Mouse (Mus musculus): ENCODE data around the gene Tas2r107.
"Not testable (repeated sequence)": the region's sequence is repeated elsewhere in the genome, so short reads cannot be mapped to it uniquely, and the experiment has no call there.

Tas2r107 gene

DNA sequence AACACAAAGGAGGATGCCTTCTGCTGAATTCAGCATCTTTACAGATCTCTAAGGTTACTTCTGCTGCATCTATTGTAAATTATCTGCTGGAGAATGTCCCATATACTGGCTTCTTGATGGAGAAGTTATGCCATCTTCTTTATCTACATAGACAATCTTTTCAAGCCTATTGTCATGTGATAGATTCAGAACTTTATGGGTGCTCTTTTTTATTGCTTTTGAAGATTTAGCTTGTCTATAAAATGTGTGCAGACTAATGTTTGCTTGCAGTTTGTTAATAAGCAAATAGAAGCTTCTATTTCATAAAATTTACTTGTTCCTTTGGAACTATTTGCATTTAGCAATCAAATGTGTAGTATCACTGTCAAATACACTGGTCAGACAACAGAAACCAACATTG, at the start of gene Tas2r107:
Tas2r107 (minus strand) TSS at position 101 of the 400 bp plus-strand sequence.
- no peak for DNase-seq (ENCODE audit: low spot score in 2 of 2)

DNA sequence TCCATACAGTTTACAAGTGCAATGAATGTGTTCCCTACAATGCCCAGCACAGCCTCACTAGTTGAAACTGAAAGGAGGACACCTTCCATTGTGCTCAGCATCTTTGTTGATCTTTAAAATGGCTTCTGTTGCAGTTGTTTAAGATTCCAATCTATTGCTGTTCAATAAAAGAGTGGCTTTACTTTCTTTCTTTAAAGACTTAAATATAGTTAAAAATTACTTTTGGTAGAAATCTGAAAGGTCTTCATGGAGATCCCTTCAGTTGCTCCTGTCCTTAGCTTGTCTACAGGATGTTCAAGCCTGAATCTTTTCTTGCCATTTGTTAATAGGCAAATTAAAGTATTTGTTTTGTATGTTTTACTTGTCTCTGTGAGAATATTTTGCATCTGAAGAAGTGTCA, 30.0 kb upstream of the Tas2r107 start, which contains the start of gene Tas2r114:
Tas2r114 (minus strand) TSS at position 101 of the 400 bp plus-strand sequence.
- DNase-seq (ENCODE audit: low spot score in 2 of 2), result no peak

DNA sequence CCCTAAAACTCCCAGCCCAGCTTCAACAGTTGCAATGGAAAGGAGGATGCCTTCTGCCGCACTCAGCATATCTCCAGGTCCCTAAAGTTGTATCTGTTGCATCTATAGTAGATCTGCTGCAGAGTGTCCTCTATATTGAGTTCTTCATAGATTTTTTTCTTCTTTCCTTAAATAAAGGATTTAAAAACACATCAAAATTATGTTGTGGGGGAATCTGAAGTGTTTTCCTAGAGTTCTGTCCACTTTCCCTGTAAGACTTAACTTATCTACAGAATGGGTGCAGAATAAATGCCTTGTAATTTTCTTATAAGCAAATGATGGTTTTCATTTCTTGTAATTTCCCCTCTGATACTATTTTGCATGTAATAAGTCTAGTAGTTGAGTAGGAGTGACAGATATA, 27.4 kb upstream of the Tas2r107 start, which contains the start of gene Tas2r105:
Tas2r105 (minus strand) TSS at position 101 of the 400 bp plus-strand sequence.
- DNase-seq (ENCODE audit: low spot score in 2 of 2), result no peak

DNA sequence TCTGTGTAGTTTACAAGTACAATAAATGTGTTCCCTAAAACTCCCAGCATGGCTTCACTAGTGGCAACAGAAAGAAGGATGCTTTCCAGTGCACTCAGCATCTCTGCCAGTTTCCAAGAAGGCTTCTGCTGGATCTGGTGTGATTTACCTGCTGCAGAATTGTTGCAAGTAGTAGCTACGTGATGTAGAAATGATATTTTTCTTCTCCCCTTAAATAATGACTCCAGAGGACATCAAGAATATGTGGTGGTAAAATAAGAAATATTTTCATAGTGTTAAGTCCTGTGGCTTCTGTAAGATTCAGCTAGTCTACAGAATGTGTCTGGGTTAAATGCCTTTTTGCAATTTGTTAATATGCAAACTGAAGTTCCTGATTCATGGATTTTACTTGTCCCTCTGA, 25.7 kb upstream of the Tas2r107 start, which contains the start of gene Tas2r104:
Tas2r104 (minus strand) TSS at position 101 of the 400 bp plus-strand sequence.
- no peak for DNase-seq (ENCODE audit: low spot score in 2 of 2)

DNA sequence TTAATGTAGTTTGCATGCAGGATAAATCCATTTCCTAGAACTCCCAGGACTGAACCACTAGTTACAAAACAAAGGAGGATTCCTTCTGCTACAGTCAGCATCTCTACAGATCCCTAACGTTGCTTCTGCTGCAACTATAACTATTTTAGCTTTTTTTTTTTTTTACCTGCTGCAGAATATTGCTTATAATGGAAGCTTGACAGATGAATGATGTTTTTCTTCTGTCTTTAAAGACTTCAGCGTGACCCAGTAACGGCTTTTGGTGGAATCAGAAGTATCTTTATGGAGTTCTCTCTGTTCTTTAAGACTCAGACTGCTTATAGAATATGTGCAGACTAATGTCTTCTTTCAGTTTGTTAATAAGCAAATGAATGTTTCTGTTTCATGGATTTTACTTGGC, 18.8 kb upstream of the Tas2r107 start, which contains the start of gene Tas2r106:
Tas2r106 (minus strand) TSS at position 101 of the 400 bp plus-strand sequence.
- DNase-seq (ENCODE audit: low spot score in 2 of 2), result no peak

DNA sequence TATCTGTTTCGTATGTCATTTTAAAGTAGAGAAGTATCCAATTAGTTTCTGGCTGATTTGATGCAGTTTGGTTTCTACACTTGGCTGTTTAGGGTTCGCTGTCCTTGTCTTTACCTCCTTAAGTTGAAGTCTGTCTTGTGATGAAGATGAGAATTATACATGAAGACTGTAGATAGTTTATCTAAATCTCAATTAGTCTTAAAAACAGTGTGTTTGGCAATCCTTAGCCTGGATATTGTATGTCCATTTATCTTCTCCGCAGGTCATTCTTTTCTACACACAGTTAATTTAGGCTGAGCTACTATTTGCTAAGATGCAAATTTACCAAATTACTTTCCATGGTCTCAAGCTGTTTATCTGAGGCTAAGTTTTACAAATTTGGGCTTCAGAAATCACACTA, 29.1 kb downstream of the Tas2r107 start, which contains the start of gene Tas2r130:
Tas2r130 (minus strand) TSS at position 101 of the 400 bp plus-strand sequence.
- DNase-seq (ENCODE audit: low spot score in 2 of 2), result no peak

DNA sequence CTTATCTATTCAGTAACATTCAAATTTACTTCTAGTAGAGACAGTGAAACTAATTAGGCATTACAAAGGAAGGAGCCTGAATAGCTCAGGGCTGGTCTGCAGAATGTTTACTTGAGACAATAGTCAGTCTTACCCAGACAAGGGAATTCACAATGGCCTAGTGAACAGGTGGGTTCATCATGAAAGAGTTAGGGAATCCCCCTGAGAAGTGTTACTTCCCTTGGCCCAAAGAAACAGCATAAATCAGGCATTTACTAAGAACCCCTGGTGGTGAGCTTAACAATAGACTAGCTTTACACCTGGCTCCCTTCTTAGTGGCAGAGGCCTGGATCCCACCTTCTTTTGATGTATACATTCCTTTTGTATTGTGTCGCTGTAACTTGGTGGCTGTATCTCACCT, 50.0 kb downstream of the Tas2r107 start:
- DNase-seq (ENCODE audit: low spot score in 2 of 2), result not testable (repeated sequence)

Data from right cerebral cortex, adult 2 months (tissue).